Mouse (Mus musculus) mouse trophoblast stem cell (cell line): ENCODE results near the gene Clptm1l.

ENCODE experiments used
- in situ Hi-C, 2 experiments: fragments of 300-500 bp; cut with MseI, MboI; formaldehyde crosslinking; loops; 2 replicates in 1 of 2; 3 replicates in 1 of 2; pipeline ENCODE4 v1.15.1; 2025

Gene Clptm1l

GRCm38 (mm10) chr13:73658953-73659352, 55.1 kb downstream of the Clptm1l start:
- in situ Hi-C loops = no loop called here

DNA sequence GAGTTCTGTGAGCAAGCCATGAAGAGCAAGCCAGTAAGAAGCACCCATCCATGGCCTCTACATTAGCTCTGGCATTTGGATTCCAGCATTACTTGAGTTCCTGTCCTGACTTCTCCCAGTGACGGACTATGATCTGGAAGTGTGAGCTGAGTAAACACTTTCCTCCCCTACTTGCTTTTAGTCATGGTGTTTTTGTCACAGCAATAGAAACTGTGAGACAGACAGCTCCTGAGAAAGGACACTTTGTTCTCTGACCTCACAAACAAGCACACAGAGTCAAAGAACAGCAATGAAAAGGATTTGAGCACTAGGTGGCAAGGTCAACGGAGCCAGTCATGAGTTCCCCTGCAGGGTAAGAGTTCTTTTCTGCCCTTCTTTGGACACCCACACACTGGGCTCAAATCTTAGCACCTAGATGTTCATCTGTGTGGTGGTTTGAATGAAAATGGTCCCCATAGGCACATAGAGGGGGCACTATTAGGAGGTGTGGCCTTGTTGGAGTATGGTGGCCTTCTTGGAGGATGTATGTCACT, 56.4 kb downstream of the Clptm1l start:
- in situ Hi-C loops = no loop called here
